Mouse (Mus musculus): ENCODE results near the gene Dexi. TPM values are rescaled to one million over a fixed set of nuclear protein-coding genes. Genes with fewer than 3 reads are reported as not detected.

The Dexi gene
- total RNA-seq, 2 experiments from 2014 or later = 57.1 to 58.3 TPM

DNA sequence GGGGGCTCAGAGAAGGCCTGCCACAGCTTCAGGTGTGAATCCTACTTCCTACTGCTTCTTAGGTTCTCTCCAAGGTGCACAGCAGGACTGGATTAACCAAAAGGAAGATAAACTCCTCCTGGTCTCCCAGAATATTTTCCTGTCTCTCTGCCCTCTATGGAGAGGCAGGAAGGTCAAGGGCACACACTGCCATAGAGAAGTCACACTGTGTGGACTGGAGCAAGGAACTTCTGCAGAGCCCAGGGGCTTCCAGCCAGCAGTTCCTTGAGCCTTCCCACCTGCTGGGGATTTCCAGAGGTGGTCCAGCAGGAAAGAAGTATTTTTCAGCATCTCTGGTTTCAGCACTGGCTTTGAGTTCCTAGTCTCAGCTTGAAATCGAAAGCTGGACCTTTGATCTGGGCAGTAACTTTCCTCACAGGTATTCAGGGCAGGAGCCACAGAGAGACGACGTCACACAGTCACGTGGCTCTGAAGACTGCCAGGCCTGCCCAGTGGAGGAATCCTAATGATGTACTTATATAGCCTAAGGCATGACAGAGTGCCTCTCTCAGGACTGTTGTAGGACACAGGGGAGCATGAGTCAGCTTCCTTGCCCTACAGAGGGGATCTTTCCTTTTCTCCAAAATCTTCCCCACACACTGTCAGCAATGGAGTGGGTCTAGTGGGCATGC is 77.7 kb downstream of the Dexi start:
- DNase-seq (ENCODE audit: extremely low spot score in 1 of 2, low spot score in 1 of 2) = no peak

DNA sequence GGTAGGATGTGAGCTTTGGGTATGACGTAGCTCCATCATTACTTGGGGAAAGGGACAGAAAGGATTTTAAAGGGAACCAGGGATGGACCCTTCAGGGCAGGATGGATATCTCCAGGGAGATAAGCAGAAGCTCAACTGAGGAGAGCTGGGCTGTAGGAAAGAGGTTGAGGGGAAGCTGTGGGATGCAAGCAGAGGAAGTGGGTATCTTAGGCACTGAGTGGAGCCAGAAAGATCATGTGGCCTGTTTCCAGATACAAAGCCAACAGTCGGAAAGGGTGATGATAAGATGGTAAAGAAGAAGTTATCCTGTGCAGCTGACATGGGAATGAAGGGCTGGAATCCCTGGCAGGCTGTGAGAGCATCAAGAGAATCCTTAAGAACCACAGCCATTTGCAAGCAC is 81.7 kb downstream of the Dexi start:
- no peak for DNase-seq (ENCODE audit: extremely low spot score in 1 of 2, low spot score in 1 of 2)

DNA sequence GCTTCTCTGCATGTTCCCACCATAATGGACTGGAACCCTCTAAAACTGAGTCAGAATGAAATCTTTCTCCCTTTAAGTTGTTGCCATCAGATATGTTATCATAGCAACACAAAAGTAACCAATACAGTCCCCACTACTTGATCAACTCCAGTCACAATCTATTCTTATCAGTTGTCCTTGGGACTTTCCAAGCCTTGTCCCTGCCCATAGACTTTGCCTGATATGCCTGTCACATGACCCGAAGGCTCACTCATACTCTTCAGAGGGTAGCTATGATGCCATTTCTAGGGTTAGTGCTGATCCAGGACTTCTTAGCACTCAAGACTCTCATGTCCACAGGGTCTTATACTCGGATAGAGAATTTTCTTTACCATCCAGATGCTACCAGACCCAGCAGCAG is 82.7 kb downstream of the Dexi start:
- DNase-seq (ENCODE audit: extremely low spot score in 1 of 2, low spot score in 1 of 2) = no peak

DNA sequence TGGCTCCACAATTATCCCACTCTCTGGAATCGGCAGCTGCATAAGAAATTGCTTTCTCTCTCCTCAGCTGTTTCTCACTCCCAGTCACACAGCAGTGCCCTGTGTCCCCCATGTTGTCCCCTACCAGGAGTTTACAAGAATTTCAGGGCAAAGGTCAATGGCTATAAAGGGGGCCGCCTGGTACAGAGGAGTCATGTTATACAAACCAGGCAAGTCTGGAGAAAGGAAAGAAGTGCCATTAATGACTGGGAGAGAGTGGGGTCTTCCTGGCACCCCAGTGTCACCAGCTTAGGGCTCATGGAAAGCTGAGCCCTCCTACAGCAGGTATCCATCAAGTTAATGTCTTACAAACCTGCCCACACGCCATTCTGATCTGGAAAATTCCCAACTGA is 88.3 kb downstream of the Dexi start:
- DNase-seq (ENCODE audit: extremely low spot score in 1 of 2, low spot score in 1 of 2) = no peak

DNA sequence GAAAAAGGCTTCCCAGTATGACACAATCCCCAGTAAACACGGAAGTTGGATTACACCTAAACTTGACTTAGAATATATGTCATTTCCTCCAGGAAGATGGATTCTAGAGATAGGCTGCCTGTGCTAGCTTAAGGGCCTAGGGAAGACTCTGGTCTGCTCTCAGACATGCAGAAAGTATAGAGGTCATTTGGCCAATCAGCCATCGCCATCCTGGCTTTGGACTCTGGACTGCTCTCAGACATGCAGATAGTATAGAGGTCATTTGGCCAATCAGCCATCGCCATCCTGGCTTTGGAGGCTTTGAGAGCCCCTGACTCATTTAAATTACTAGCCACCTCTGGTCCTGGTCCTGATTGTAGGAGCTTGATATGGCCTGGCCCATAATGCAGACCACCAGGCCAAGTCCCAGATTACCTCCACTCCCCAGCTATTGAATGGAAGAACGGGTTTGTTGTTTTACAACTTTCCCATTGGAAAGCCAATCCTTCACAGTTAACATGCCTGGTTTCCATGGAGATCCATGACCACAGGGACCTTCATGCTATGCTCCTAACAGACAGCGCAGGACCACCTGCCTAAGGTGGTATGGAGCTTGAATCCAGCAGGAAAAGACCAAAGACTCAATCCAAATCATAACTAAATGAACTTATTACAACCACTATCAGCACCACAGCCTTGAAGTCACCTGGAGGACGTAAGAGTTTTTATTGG is 88.8 kb downstream of the Dexi start:
- no peak for DNase-seq (ENCODE audit: extremely low spot score in 1 of 2, low spot score in 1 of 2)

Other genes with a start within 250 kb of the Dexi start
- gene Emp2, start 229.1 kb downstream of the Dexi start, total RNA-seq (2021) = 10 to 100 TPM; 18.4 to 19.1 TPM
- gene Tekt5, start 147.6 kb downstream of the Dexi start, total RNA-seq (2021) = 1 to 10 TPM; 6.6 TPM
- gene Nubp1, start 131.1 kb downstream of the Dexi start, total RNA-seq (2021) = 10 to 100 TPM; 16.5 to 17.6 TPM
- 10 to 100 TPM; 30.9 to 32.0 TPM for gene Tvp23a, start 95.7 kb downstream of the Dexi start, total RNA-seq (2021)
- not detected for gene Ciita, start 63.0 kb downstream of the Dexi start, total RNA-seq (2021)
- gene Clec16a, start 2.3 kb upstream of the Dexi start, total RNA-seq (2021) = 10 to 100 TPM; 97.5 to 98.9 TPM
- under 1 TPM; 0.71 to 0.77 TPM for gene Socs1, start 242.5 kb upstream of the Dexi start, total RNA-seq (2021)
- gene Tnp2, start 245.6 kb upstream of the Dexi start, total RNA-seq (2021) = not detected
- not detected for gene Prm3, start 247.9 kb upstream of the Dexi start, total RNA-seq (2021)